In the genomic region with DNA sequence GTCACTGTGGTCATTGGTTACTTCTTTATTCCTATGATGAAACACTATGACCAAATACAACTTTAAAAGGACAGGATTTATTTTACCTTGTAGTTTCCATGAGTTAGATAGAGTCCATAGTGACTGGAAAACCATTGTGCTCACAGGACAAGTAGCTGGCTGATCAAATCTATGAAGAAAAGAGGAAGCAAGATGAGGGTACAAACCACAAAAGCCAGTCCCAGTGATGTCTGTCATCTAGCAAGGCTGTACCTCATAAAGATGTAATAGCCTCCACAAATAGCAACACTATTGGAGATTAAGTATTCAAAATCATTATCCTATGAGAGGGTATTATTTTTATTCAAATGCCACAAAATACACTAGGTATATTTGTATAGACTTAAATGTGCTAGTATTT, we compare ENCODE assay signal across 22 mouse cellular contexts.
"Had no signal": no experiment of that assay in that cellular context is flagged by ENCODE, and none has a peak within 500 bp of the region (broad histone marks: within the 10 kb centered on the region; RNA-seq: fewer than 3 reads in every experiment).

No protein-coding gene starts in this region.

- ATAC-seq: liver, postnatal 0 days; lung, postnatal 0 days; midbrain, embryonic 16.5 days had no signal

- H3K27ac ChIP-seq: lung, embryonic 15.5 days; macrophage; midbrain, embryonic 10.5 days; midbrain, embryonic 12.5 days; neural tube, embryonic 13.5 days; neural tube, embryonic 15.5 days had no signal

- H3K4me1 ChIP-seq: lung, embryonic 15.5 days; midbrain, embryonic 10.5 days; midbrain, embryonic 12.5 days; neural tube, embryonic 13.5 days; neural tube, embryonic 15.5 days had no signal

- H3K27me3 ChIP-seq: lung, embryonic 15.5 days; midbrain, embryonic 12.5 days; neural tube, embryonic 13.5 days; neural tube, embryonic 15.5 days had no signal

- H3K4me3 ChIP-seq: lung, embryonic 15.5 days; midbrain, embryonic 10.5 days; midbrain, embryonic 12.5 days; myocyte; neural tube, embryonic 13.5 days; neural tube, embryonic 15.5 days had no signal

- H3K9ac ChIP-seq: liver, postnatal 0 days; lung, embryonic 15.5 days; midbrain, embryonic 12.5 days; neural tube, embryonic 13.5 days; neural tube, embryonic 15.5 days had no signal

- H3K36me3 ChIP-seq: lung, embryonic 15.5 days; midbrain, embryonic 10.5 days; midbrain, embryonic 12.5 days; neural tube, embryonic 13.5 days; neural tube, embryonic 15.5 days had no signal

- H3K9me3 ChIP-seq: lung, embryonic 15.5 days; midbrain, embryonic 10.5 days; midbrain, embryonic 12.5 days; neural tube, embryonic 13.5 days; neural tube, embryonic 15.5 days had no signal

- DNase-seq: liver, postnatal 0 days; lung, adult 2 months; lung, postnatal 14 days; lung, postnatal 36 days; midbrain, embryonic 14.5 days; retina, postnatal 1 day; right cerebral cortex, adult 18-20 months; right cerebral cortex, postnatal 25 days; right cerebral cortex, postnatal 4 days; spleen, adult 18-20 months; thymus, adult 18-20 months; thymus, postnatal 14 days; thymus, postnatal 36 days had no signal

- H3K4me2 ChIP-seq: lung, embryonic 15.5 days; midbrain, embryonic 12.5 days; neural tube, embryonic 13.5 days; neural tube, embryonic 15.5 days had no signal
